Mouse (Mus musculus): Measurements from ENCODE around the gene Inpp4b.

Gene Inpp4b

GRCm38 (mm10) chr8:81731332-81731731 lies 389.0 kb downstream of the Inpp4b start:
- no peak for DNase-seq (ENCODE audit: low read depth)

GRCm38 (mm10) chr8:81735655-81736054 lies 393.3 kb downstream of the Inpp4b start:
- DNase-seq (ENCODE audit: low read depth), result no peak

DNA sequence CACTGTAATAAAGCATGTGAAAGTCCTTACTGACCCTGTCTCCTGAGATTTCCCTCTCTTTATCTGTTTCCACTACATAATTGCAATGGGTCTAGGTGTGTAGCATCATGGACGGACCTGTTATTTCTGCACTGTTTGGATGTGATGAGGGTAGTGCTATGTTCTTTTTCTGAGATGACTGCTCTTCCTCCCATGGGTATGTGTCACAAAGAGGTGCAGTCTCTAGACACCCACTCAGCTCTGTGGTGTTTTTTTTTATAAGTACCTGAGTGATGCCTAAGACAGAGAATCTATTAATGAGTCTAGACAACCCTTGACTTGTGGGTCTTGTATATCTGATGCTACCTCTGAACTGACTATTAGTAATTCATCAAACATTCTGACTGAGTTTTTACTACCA lies 393.7 kb downstream of the Inpp4b start:
- DNase-seq (ENCODE audit: low read depth), result peak; percentile 64

DNA sequence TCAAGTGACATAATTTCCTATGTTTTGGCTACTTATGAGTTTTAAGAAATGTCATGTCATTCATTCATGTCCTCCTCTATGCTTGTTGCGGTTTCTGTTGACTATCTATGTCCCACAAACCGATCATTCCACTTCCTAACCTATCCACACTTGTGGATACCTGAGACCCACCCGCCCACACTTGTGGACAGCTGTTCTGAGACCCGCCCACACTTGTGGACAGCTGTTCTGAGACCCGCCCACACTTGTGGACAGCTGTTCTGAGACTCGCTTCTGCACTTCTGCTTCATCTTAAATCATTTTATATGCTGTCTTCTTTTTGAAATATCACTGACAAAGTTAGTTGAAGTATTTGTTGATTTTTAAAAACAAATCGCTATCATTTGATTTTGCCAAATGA lies 400.2 kb downstream of the Inpp4b start:
- DNase-seq (ENCODE audit: low read depth), result no peak

DNA sequence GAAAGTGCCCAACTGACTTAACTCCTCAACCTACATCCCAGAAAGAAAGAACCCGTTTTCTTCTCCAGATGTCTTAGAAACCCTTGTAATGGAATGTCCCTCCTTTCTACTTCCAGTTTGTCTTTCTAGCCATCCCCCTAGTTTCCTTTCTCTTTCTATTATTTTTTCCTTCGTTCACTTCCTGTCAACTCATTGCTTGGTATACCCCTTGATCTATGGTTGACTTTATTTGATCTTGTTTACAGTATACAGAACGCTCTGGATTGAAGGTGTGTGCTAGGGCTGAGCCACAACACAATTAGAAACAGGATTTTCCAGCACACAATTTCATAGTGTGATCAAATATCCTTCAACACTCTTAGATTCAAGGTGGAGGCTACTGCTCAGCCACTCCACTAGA lies 400.7 kb downstream of the Inpp4b start:
- DNase-seq (ENCODE audit: low read depth), result peak; percentile 31

GRCm38 (mm10) chr8:81745439-81745838 lies 403.1 kb downstream of the Inpp4b start:
- no peak for DNase-seq (ENCODE audit: low read depth)

DNA sequence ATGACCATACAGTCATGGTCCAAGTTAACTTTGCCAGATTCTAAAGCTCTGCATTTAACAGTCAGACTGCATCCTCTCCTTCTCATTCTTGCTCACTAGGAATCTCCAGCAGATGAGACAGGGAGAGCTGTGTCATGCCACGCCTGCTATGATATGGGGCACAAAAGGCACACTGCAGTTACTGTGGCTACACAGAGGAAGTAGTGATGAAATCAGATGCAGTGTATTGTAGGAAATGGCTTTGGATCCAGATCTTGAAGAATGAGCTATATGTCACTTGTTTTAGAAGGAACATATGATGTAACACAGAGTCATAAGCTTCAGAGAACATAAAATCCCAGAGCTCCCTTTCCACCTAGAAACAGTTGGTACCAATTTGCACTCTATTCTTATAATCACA lies 408.8 kb downstream of the Inpp4b start:
- no peak for DNase-seq (ENCODE audit: low read depth)

GRCm38 (mm10) chr8:81756663-81757062 lies 414.3 kb downstream of the Inpp4b start:
- peak; percentile 87 for DNase-seq (ENCODE audit: low read depth)

- no peak for DNase-seq (ENCODE audit: low read depth)
Observed at GRCm38 (mm10) chr8:81757580-81758144, 415.3 kb downstream of the Inpp4b start.

GRCm38 (mm10) chr8:81761466-81761865 lies 419.1 kb downstream of the Inpp4b start:
- DNase-seq (ENCODE audit: low read depth), result peak; percentile 67

GRCm38 (mm10) chr8:81766033-81766432 lies 423.7 kb downstream of the Inpp4b start:
- peak; percentile 80 for DNase-seq (ENCODE audit: low read depth)

DNA sequence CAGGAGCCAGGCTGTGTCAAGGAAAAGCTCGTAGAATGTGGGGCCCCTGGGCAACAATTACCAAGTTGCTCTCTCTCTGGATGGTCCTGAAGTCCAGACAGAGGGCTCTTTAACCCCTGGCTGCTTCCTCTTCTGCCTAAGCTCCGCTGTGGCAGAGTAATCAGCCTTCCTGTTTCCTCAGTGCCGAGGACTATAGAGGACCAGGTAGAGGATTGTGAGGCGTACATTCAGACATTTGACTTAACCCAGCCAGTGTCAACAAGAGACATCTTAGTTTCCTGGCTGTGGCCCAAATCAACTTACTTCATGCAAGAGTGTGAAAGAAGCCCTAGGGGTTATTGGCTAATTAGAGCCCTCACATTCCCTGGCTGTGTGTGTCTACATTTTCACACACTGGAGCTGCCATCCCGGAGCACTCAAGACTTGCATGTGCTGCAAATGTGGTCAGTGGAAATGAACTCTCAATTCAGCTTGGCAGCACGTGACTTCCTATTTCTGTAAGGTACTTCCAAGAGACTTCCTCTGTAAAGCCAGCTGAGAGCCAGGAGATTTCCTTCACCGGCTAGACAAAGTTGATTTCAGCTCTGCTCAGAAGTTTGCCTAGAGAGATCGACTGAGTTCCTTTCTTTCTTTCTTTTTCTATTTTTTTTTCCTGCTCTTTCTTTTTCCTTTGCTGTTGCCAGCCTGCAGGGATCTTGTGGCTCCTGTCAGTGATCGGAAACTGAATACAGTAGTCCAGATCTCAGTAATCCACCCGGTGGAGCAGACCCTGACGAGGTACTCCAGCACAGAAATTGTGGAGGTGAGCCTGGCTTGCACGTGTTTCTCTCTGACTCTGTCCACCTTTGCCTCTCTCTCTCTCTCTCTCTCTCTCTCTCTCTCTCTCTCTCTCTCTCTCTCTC lies 425.3 kb downstream of the Inpp4b start:
- peak; percentile 86 for DNase-seq (ENCODE audit: low read depth)

DNA sequence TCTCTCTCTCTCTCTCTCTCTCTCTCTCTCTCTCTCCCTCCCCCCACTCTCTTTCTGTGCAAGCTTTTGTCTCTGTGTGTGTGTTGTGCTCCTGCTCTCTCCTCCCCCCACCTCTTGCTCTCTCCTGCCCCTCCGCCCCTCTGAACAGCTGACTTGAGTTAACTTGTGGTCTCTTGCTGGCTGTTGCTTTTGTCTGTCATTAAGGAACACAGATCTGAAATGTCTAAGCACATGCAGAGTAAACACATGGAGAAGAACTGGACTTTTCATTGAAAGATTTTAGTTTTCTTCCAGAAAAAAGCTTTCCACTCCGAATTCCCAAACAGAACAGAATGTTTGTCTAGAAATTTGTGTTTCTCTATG lies 425.9 kb downstream of the Inpp4b start:
- peak; percentile 81 for DNase-seq (ENCODE audit: low read depth)

DNA sequence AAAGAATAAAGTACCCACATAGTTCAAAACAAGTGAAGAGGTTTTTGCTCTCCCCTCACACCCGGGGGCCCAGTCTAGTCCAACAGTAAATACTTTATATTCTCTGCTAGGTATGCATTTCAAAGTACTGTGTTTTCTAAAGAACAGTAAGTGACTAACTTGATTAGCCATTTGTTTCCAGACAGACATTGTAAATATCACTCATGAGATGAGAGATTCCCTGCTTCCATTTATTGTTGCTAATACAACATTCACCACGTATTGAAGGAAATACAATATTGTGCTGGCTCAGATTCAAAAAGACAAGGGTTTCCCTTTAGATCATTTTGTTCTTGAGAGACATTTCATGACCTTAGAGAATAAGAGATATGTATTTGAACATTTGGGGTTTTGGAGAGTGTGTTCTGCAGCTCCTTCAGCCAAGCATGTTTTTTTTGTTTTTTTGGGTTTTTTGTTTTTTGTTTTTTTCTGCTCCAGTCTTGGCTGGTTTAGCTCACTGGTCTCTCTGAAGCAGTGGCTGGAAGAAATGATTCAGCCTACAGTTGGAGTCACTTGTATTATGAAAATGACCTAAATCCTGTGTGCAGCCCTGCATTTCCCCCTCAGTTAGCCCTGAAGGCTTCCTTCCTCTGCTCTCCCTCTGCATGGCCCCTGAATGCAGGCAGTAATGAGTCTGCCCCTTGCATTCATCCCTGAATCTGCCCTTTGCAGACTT lies 426.5 kb downstream of the Inpp4b start:
- DNase-seq (ENCODE audit: low read depth), result peak; percentile 73

- DNase-seq (ENCODE audit: low read depth), result peak; percentile 60
Observed at GRCm38 (mm10) chr8:81770603-81771276, 428.4 kb downstream of the Inpp4b start.

DNA sequence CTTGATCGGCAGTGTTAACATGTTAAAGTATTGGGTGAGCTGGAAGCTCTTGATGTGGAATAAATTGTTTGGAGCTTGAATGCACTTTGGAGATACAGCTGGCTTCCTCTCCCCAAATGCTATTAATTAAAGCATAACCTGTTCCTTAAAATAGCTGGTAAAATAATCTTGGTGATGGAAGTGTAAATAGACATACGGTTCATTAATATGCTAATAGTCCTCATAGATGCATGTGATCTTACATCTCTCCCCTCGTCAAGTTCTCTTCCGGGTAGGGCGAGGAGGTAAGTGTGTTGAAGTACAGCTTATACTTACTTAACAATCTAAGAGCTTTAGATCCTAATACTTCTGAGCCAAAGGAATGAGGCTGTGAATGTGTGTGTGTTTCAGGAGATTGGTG lies 430.5 kb downstream of the Inpp4b start:
- DNase-seq (ENCODE audit: low read depth), result peak; percentile 71

- peak; percentile 78 for DNase-seq (ENCODE audit: low read depth)
Observed at GRCm38 (mm10) chr8:81773305-81773965, 431.1 kb downstream of the Inpp4b start.

GRCm38 (mm10) chr8:81774010-81774409 lies 431.7 kb downstream of the Inpp4b start:
- no peak for DNase-seq (ENCODE audit: low read depth)

DNA sequence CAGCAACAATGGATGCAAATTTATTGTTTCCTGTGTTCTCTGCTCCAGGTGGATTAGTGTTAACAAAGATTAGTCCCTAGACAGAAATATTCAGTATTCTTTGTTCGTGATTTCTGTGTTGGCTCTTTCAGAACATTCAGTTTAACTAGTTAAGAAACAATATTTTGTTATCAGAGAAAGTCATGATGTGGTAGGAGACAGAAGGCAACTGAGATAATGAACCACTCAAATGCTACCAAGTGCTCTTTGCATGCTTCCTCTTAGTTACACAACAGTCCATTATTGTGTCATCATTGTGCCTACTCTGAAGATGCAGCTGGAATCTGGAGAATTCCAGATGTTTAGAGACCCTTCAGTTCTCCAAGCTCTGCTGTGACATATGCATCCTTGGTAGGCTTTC lies 432.1 kb downstream of the Inpp4b start:
- no peak for DNase-seq (ENCODE audit: low read depth)

- DNase-seq (ENCODE audit: low read depth), result peak; percentile 66
Observed at GRCm38 (mm10) chr8:81776516-81777237, 434.3 kb downstream of the Inpp4b start.

DNA sequence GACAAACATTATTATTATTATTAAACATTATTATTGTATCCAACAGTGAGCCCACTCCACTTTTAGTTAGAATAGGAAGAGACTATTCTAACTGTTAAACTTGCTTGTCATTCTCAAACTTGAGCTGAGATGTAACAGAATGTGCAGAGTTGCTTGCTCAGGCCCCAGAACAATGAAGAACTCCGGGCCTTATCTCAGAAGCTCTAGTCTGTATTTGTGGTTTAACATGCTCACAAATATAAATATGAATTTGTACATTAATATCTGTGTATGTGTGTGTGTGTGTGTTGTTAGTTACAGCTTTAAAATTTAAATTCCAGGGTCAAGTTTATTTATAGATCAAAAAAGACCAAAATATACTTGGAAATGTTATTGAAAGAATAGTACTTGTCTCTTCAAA lies 435.3 kb downstream of the Inpp4b start:
- DNase-seq (ENCODE audit: low read depth), result no peak

All from induced T-regulatory cell, adult 2 months (primary cell).